Mouse (Mus musculus): ENCODE measurements around the gene Frmd5.

Frmd5 gene

DNA sequence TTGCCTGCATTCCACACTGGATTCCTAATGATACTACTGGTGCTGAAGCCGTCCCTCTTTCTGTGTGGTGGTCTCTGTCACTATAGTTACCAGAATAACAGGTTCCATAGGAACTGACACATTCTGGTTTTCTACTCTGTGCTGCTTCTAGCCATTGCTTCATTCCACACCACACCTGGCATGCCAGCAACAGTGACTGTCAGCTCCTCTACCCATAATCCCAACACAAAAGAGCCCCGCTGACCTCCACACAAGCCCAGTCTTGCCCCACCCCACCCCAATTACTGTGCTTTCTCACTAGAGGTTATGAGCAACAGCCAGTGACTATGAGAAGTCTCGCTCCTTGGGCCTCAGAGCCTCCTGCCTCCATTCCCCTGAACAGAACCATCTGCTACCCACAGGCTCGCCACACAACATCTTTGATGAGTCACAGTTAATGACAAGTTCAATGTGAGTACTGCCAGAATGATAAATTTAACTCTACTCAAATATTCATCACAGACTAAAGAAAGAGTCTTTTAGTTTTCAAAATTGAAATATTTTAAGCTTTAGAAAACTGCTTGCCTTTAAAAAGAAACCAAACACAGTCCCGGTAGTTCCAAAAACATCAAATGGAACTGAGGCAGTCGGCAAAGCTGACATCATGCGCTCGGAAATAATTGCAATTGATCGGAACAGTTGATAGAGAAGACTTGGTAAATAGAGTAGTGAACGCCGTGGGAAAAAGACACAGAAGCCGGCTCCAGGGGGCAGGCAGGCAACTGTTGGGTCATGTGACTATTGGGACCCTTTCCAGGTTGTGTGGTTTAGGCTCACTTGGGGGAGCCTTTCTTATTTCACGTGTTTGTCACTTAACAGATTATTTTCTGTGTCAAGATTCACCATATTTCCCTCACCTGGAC lies 185.4 kb downstream of the Frmd5 start:
- no peak for DNase-seq (ENCODE audit: low spot score in 2 of 2)

GRCm38 (mm10) chr2:121620582-121621261 lies 186.2 kb downstream of the Frmd5 start:
- no peak for DNase-seq (ENCODE audit: low spot score in 2 of 2)

- DNase-seq (ENCODE audit: low spot score in 2 of 2): no peak
These were observed 191.7 kb downstream of the Frmd5 start for GRCm38 (mm10) chr2:121615199-121615559.

- DNase-seq (ENCODE audit: low spot score in 2 of 2): no peak
These were observed 192.2 kb downstream of the Frmd5 start for GRCm38 (mm10) chr2:121614483-121615198.

GRCm38 (mm10) chr2:121612112-121612511 lies 194.8 kb downstream of the Frmd5 start:
- DNase-seq (ENCODE audit: low spot score in 2 of 2): no peak

DNA sequence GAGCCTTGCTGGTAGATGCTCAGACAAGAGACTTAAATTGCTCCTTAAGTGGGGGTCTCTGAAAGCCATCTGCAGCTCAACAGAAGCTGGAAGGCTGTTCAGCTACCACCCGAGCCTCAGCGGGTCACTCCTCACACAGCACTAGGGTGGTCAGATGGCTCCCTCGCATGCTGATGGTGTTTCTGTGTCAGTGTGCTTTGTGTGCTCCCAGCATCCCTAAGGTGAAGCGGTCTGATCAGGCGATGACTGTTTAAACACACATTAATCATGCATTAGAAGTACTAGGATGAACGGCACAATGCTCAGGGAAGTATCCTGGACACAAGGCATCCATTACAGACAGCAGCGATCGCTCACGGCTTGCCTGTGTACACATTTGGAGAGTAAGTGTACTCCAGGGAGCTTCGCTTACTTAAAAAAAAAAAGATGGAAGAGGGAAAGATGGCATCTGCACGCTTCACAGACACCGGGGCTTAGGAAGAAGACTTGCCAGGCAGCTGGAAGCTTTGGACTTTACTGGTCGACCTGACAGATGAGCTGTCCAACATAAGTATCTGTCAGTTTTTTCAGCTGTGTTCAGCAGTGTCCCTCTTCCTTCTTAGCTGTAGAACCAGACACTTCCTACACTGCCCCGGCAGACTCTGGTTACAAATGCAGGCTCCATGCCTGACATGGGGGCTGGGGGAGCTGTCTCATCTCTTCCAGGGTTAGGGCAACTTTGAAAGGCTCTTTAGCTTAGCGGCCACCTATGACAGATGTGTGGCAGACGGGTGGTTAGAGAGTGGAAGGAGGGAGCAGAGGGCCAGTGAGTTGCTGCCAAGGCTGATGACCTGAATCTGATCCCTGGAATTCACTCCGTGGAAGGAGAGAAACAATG lies 196.6 kb downstream of the Frmd5 start:
- DNase-seq (ENCODE audit: low spot score in 2 of 2): no peak

DNA sequence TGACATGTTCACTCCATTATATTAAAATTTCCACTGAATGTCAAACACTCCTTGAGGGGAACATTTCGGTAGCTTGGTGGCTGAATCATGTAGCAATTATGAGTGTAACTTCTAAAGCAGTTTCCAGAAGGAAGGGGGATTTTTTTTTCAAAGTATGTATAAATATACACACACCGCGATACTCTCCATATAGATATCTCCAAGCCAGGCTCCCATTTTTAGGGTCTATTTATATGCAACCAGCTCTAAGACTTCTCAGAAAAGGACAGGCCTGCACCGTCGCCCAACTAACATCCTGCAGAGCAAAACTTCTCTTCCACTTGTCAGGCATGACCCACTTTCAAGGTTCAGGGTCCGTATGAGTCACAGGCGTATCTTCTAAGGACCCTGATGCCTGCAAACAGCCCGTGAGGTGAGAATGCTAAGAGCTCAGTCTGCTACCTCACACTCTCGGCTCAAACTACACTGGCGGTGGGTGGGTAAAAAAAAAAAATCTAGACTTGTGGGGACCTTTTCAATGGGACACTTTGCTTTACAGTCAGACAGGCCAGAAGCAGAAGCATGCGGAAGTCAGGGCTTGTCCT lies 197.7 kb downstream of the Frmd5 start:
- no peak for DNase-seq (ENCODE audit: low spot score in 2 of 2)

- no peak for DNase-seq (ENCODE audit: low spot score in 2 of 2)
These were observed 204.5 kb downstream of the Frmd5 start for GRCm38 (mm10) chr2:121602397-121602796.

- no peak for DNase-seq (ENCODE audit: low spot score in 2 of 2)
These were observed 205.3 kb downstream of the Frmd5 start for GRCm38 (mm10) chr2:121601543-121601942.

DNA sequence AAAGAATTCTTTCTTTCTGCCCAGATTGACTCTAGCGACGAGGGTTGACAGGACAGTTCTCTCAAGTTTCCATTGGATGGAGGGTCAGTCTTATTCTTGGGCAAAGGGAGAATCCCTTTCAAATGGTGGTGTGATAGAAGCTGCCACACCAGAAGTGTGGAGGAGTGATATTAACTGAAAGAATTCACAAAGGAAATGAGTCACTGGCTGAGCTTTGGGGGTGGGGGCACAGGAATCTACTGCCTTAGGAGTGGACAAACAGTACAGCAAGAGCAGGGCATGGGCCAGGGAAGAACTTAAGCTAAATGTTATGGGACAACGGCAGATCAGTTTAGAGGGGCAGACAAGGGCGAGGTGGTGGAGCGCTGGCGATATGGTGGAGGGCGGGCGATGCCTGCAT lies 206.2 kb downstream of the Frmd5 start:
- no peak for DNase-seq (ENCODE audit: low spot score in 2 of 2)

GRCm38 (mm10) chr2:121598249-121598648 lies 208.6 kb downstream of the Frmd5 start:
- no peak for DNase-seq (ENCODE audit: low spot score in 2 of 2)

DNA sequence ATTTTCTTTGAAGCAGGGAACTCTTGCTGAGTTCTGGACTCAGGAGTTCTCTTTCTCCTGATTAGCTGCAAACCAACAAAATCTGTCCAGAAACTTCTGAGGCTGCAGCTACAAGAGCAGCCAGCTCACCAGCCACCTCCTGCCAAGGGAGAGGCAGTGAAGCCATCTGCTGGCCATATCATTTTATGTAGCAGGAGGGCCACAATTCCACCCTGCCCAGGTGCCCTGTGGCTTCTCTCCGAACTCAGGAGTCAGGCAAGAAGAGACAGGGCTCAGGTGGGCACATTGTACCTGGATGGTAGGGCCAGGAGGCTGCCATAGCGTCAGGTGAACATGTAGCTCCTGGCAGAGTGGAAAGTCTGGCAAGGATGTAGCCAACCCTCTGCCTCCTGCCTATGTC lies 210.3 kb downstream of the Frmd5 start:
- DNase-seq (ENCODE audit: low spot score in 2 of 2): no peak

DNA sequence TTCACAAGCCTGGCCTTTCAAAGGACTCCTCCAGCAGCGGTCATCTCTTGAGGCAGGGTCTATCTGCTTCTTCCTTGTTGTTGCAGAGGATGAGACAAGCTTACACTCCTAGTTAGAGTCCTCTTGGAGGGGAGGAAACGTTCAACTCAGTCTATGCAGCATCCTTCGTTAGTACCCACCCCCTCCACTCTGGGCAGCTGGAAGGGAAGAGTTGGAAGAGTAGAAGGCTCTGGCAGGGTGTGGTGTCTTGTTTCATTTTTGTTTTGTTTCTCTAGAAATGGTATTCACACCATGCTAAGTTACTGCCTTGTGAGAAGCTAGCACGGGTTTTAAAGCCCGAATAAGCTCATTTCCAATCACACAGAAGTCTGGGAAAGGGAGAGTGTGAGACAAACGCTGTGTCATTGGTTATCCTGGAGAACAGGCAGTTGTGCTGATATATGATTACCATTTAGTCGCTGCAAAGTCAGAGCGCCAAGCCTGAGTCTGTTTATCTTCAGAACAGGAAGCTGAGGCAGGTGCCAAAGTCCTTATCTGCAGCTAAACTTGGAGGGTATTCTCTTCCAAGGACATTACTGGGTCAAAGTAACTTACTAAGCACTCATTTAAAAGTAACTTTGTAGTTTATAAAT lies 212.1 kb downstream of the Frmd5 start:
- DNase-seq (ENCODE audit: low spot score in 2 of 2): no peak

DNA sequence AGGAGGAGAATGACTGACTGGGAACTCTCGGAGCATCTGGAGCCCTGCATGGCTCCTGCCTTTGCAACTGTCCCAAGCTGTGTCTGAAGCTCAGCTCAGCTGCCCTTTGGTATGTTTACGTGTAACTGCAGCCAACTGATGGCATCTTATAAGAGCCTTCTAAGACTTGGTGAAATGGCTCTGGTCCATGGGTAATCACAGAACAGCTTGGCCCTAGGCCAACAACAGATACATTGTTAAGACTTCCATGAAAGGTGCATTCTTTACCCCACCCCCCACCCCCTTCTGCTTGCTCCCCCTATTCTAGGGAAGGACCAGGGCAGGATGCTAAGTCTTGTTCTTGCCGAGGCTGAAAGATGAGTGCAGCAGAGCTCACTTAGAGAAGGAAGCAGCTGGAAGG lies 212.8 kb downstream of the Frmd5 start:
- no peak for DNase-seq (ENCODE audit: low spot score in 2 of 2)

DNA sequence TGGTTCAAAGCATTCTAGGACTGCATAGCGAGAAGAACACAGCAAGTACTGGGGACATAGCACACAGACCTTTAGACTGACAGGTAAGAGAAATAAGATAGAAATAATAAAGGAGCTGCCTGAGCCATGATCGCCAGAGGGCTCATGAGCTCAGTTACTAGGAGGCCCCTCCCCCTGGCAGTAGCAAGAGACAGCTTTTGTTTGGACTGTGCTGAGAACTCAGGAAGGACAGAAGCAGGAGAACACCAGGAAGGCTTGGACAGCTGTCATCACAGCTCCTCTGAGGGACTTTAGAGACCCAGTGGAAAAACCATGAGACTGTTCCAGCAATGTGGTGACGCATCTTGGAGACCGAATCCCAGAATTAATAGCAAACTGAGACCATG lies 218.6 kb downstream of the Frmd5 start:
- no peak for DNase-seq (ENCODE audit: low spot score in 2 of 2)

- no peak for DNase-seq (ENCODE audit: low spot score in 2 of 2)
These were observed 219.2 kb downstream of the Frmd5 start for GRCm38 (mm10) chr2:121587523-121588308.

DNA sequence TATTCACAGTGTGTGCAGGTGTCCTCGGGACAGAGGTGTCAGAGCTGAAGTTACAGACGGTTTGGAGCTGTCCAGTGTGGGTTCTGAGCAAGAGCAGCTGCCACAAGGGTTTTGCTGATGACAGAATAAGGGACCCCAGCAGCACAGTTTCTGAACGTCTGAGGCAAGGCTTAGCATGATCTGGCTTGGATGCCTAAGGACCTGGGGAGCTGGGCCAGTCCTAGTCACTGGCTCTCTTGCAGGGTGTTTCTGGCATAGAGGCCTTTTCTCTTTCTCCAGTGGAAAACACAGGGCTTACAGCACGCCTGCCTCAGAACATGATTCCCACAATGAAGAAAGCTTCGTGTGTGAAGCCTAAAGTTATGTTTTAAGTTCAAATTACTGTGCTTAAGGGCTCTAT lies 222.2 kb downstream of the Frmd5 start:
- no peak for DNase-seq (ENCODE audit: low spot score in 2 of 2)

GRCm38 (mm10) chr2:121583468-121584116 lies 223.3 kb downstream of the Frmd5 start:
- DNase-seq (ENCODE audit: low spot score in 2 of 2): no peak

GRCm38 (mm10) chr2:121582809-121583376 lies 224.0 kb downstream of the Frmd5 start:
- no peak for DNase-seq (ENCODE audit: low spot score in 2 of 2)
